Mouse (Mus musculus) ovary, postnatal 36 days (tissue): ENCODE measurements around the gene Fam205a2.
"Not testable (repeated sequence)": the region's sequence is repeated elsewhere in the genome, so short reads cannot be mapped to it uniquely, and the experiment has no call there.

Experiments used
- DNase-seq: peaks from one replicate; pipeline ENCODE4 v3.0.0; 2022; ENCODE audit warnings: low spot score, mixed read lengths

Gene Fam205a2

GRCm38 (mm10) chr4:42528075-42528474 lies at the start of gene Fam205a2:
Gene Fam205a2 (minus strand): TSS chr4:42528175.
- not testable (repeated sequence) for DNase-seq
